Mouse (Mus musculus): ENCODE data around the gene Dqx1.

Dqx1 gene

DNA sequence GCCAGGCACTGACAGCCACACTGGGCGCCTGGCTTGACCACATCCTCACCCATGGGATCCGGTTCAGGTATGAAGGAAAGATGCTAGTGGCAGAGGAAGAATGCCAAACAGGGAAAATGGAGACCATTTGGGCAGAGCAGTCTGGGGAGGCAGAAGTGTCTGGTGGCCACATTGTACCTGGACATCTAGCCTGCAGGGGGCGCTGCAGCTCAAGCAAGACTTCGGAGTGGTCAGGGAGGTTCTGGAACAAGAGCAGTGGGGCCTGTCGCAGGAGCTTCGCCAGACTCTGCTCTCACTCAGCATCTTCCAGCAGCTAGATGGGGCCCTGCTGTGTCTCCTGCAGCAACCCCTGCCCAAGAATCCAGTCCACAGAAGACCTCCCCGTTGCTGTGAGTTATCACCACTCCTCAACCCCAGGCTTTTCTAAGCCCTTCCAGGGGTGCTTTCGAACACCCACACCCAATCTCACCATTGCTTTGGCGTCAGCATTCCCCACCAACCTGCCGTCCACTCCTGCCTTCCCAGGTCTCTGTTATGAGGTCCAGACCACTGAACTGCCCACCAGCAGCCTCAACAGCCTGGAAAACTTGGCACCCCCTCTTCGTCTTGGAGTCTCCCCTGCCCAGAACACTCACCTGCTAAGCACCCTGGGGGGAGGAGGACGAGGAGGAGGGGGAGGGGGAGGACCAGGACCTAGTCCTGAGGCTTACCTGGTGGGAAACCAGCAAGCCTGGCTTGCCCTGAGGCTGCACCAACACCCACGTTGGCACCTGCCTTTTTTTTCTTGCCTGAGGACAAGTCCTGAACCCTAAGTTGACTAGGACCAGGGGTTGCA lies 50.1 kb downstream of the Dqx1 start:
- DNase-seq (ENCODE audit: low read depth) = peak; percentile 92

GRCm38 (mm10) chr6:83108762-83109668 lies 51.4 kb downstream of the Dqx1 start, which contains the start of gene Mrpl53:
Mrpl53 (plus strand) TSS chr6:83109040.
- peak; percentile 91 for DNase-seq (ENCODE audit: low read depth)

- DNase-seq (ENCODE audit: low read depth) = no peak
Measured at GRCm38 (mm10) chr6:83111510-83112136, 54.0 kb downstream of the Dqx1 start.

- DNase-seq (ENCODE audit: low read depth) = peak; percentile 97
Measured at GRCm38 (mm10) chr6:83115011-83115671, 57.5 kb downstream of the Dqx1 start, which contains the start of gene Mogs. Mogs (plus strand) TSS chr6:83115496.

DNA sequence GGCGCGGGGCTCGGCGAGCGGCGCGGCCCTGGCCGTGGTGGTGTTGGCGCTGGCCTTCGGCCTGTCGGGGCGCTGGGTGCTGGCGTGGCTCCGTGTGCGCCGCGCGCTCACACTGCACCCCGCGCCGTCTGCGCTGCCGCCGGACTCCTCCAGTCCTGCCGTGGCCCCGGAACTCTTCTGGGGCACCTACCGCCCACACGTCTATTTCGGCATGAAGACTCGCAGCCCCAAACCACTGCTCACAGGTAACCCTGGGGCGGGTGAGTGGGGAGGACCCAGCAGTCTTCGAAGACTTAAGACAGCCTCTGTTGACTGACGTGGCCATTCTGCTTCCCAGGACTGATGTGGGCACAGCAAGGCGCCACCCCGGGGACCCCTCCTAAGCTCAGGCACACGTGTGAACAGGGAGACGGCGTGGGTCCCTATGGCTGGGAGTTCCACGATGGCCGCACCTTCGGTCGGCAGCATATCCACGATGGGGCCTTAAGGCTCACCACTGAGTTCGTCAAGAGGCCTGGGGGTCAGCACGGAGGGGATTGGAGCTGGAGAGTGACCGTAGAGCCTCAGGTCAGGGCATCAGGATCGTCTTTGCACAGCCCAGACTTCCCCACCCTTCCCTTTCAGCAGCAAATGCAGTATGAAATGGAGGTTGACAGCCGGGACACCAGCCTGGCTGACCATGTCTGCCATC lies 58.2 kb downstream of the Dqx1 start:
- no peak for DNase-seq (ENCODE audit: low read depth)

GRCm38 (mm10) chr6:83116373-83117164 lies 58.9 kb downstream of the Dqx1 start:
- DNase-seq (ENCODE audit: low read depth) = no peak
